Mouse (Mus musculus): ENCODE results near the gene Gpc4.

DNA sequence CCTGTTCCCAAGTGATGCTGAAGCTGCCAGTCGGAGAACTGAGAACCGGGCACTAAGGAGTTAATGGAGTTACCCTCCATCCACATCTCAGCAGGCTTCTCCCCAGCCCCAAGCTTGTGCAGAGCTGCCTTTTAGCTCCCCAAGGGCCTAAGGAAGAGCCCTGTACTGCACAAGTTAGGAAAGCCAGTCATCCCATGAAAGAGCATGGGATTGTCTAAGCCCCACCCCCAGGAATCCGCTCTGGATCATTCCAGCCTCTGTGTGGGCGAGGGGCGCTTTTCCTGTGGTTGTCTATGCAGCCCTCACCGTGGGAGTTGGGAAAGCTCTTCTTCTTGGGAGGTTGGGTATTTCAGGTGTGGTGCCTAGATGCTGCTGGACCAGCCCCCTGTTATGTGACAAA is 34.8 kb upstream of the Gpc4 start:
- no peak for TF ChIP-seq CTCF (IDR thresholded peaks at IDR 0.05; ENCODE audit: low read depth)
- TF ChIP-seq EP300 (IDR thresholded peaks at IDR 0.05; ENCODE audit: low read depth), result no peak

All from heart, postnatal 0 days (tissue).